Mouse (Mus musculus) MEL (cell line): Measurements from ENCODE around the gene Sfrp5. TPM values are rescaled to one million over a fixed set of nuclear protein-coding genes. Genes with fewer than 3 reads are reported as not detected.

Experiments
- DNase-seq: peaks from one replicate; pipeline ENCODE4 v3.0.0; 2011; ENCODE audit warnings: low read depth, low spot score
- H3K27ac ChIP-seq: 2 replicates; pipeline ENCODE4 v1.5.1; 2012; ENCODE audit warnings: low read depth, mild to moderate bottlenecking, control low read depth, low read length, moderate library complexity; ENCODE audit not compliant: control insufficient read depth
- H3K27me3 ChIP-seq, 2 experiments: fragments of 150-350 bp in 1 of 2; sonication (generic) in 1 of 2; 2 replicates each; pipeline ENCODE4 v1.6.1; 2012; ENCODE audit warnings: low read length in 2 of 2, mild to moderate bottlenecking in 2 of 2, improper control_type of control experiment in 1 of 2, moderate library complexity in 1 of 2; ENCODE audit not compliant: insufficient read depth in 2 of 2, control insufficient read depth in 1 of 2
- H3K36me3 ChIP-seq, 2 experiments: 2 replicates each; pipeline ENCODE4 v1.6.1; 2012 to 2014; ENCODE audit warnings: low read length in 2 of 2, improper control_type of control experiment in 1 of 2, inconsistent platforms in 1 of 2, mild to moderate bottlenecking in 1 of 2; ENCODE audit not compliant: insufficient read depth in 2 of 2, control insufficient read depth in 1 of 2
- H3K4me1 ChIP-seq, 2 experiments: fragments of 150-350 bp in 1 of 2; sonication (generic) in 1 of 2; 2 replicates each; pipeline ENCODE4 v1.6.1; 2012; ENCODE audit warnings: low read length in 2 of 2, improper control_type of control experiment in 1 of 2, mild to moderate bottlenecking in 1 of 2; ENCODE audit not compliant: insufficient read depth in 2 of 2, control insufficient read depth in 1 of 2
- H3K4me3 ChIP-seq, 2 experiments: fragments of 150-350 bp in 1 of 2; sonication (generic) in 1 of 2; 2 replicates each; pipeline ENCODE4 v1.5.1; 2012; ENCODE audit warnings: low read depth in 2 of 2, low read length in 2 of 2, mild to moderate bottlenecking in 2 of 2, moderate library complexity in 2 of 2, control low read depth in 1 of 2, improper control_type of control experiment in 1 of 2; ENCODE audit not compliant: control insufficient read depth in 1 of 2, insufficient read depth in 1 of 2
- H3K79me2 ChIP-seq: 2 replicates; pipeline ENCODE4 v1.6.1; 2012; ENCODE audit warnings: mild to moderate bottlenecking, low read length, moderate library complexity; ENCODE audit not compliant: control insufficient read depth, poor library complexity, insufficient read depth
- H3K9ac ChIP-seq: 2 replicates; pipeline ENCODE4 v1.6.1; 2012; ENCODE audit warnings: low read depth, mild to moderate bottlenecking, control low read depth, low read length, moderate library complexity; ENCODE audit not compliant: control insufficient read depth, poor library complexity, severe bottlenecking
- H3K9me3 ChIP-seq: fragments of 150-350 bp; sonication (generic); replicated peaks from 2 replicates; pipeline ENCODE4 v1.6.1; 2012; ENCODE audit warnings: mild to moderate bottlenecking, low read length, improper control_type of control experiment, moderate library complexity; ENCODE audit not compliant: insufficient read depth
- CHD1 ChIP-seq: IDR thresholded peaks from 2 replicates; pipeline ENCODE4 v1.6.1; 2012; ENCODE audit warnings: low read depth, mild to moderate bottlenecking, inconsistent platforms, low read length, improper control_type of control experiment
- CTCF ChIP-seq, 3 experiments: IDR thresholded peaks in 2 of 3; conservative IDR thresholded peaks in 1 of 3; 2 replicates each; pipeline ENCODE4 v1.5.1; 2011 to 2012; ENCODE audit warnings: low read length in 3 of 3, low read depth in 2 of 3, mild to moderate bottlenecking in 2 of 3, improper control_type of control experiment in 1 of 3, inconsistent platforms in 1 of 3, mixed read lengths in 1 of 3, moderate library complexity in 1 of 3; ENCODE audit not compliant: control insufficient read depth in 1 of 3, insufficient read depth in 1 of 3, poor library complexity in 1 of 3, severe bottlenecking in 1 of 3
- ETS1 ChIP-seq: IDR thresholded peaks from 2 replicates; pipeline ENCODE4 v1.6.1; 2012; ENCODE audit warnings: low read depth, mild to moderate bottlenecking, inconsistent platforms, low read length, improper control_type of control experiment, moderate library complexity
- GABPA ChIP-seq: IDR thresholded peaks from 2 replicates; pipeline ENCODE4 v1.6.1; 2012; ENCODE audit warnings: low read depth, mild to moderate bottlenecking, inconsistent platforms, low read length, improper control_type of control experiment, moderate library complexity
- HCFC1 ChIP-seq: IDR thresholded peaks from 2 replicates; pipeline ENCODE4 v1.6.1; 2012; ENCODE audit warnings: low read depth, mild to moderate bottlenecking, inconsistent platforms, low read length, improper control_type of control experiment, moderate library complexity
- JUND ChIP-seq: IDR thresholded peaks from 2 replicates; pipeline ENCODE4 v1.6.1; 2011; ENCODE audit warnings: low read depth, mild to moderate bottlenecking, improper control_type of control experiment, low read length
- KAT2A ChIP-seq: conservative IDR thresholded peaks from 2 replicates; pipeline ENCODE4 v1.6.1; 2012; ENCODE audit warnings: low read depth, low read length, improper control_type of control experiment, inconsistent platforms
- MAFK ChIP-seq: IDR thresholded peaks from 2 replicates; pipeline ENCODE4 v1.6.1; 2011; ENCODE audit warnings: low read depth, mild to moderate bottlenecking, low read length, improper control_type of control experiment, borderline replicate concordance
- MAX ChIP-seq: IDR thresholded peaks from 2 replicates; pipeline ENCODE4 v1.6.1; 2011; ENCODE audit warnings: low read length, improper control_type of control experiment
- MAZ ChIP-seq: IDR thresholded peaks from 2 replicates; pipeline ENCODE4 v1.6.1; 2012; ENCODE audit warnings: low read depth, mild to moderate bottlenecking, inconsistent platforms, low read length, improper control_type of control experiment
- MXI1 ChIP-seq: IDR thresholded peaks from 2 replicates; pipeline ENCODE4 v1.6.1; 2011; ENCODE audit warnings: mild to moderate bottlenecking, low read depth, low read length, improper control_type of control experiment
- MYB ChIP-seq: IDR thresholded peaks from 2 replicates; pipeline ENCODE4 v1.6.1; 2011; ENCODE audit warnings: mild to moderate bottlenecking, low read depth, low read length, improper control_type of control experiment
- MYC ChIP-seq: IDR thresholded peaks from 2 replicates; pipeline ENCODE4 v1.6.1; 2011; ENCODE audit warnings: low read depth, mild to moderate bottlenecking, low read length, improper control_type of control experiment, moderate library complexity
- NELFE ChIP-seq: IDR thresholded peaks from 2 replicates; pipeline ENCODE4 v1.6.1; 2011; ENCODE audit warnings: low read depth, low read length, improper control_type of control experiment
- POLR2A ChIP-seq, 2 experiments: IDR thresholded peaks; 2 replicates each; pipeline ENCODE4 v1.6.1; 2011 to 2012; ENCODE audit warnings: low read length in 2 of 2, mild to moderate bottlenecking in 2 of 2, control low read depth in 1 of 2, improper control_type of control experiment in 1 of 2, low read depth in 1 of 2, moderate library complexity in 1 of 2; ENCODE audit not compliant: control insufficient read depth in 1 of 2, insufficient read depth in 1 of 2, poor library complexity in 1 of 2
- POLR2AphosphoS2 ChIP-seq: IDR thresholded peaks from 2 replicates; pipeline ENCODE4 v1.6.1; 2011; ENCODE audit warnings: low read length, improper control_type of control experiment
- RCOR1 ChIP-seq: IDR thresholded peaks from 2 replicates; pipeline ENCODE4 v1.6.1; 2012; ENCODE audit warnings: low read depth, mild to moderate bottlenecking, inconsistent platforms, low read length, improper control_type of control experiment
- SIN3A ChIP-seq: IDR thresholded peaks from 2 replicates; pipeline ENCODE4 v1.6.1; 2012; ENCODE audit warnings: low read length, improper control_type of control experiment, inconsistent platforms
- SMC3 ChIP-seq: IDR thresholded peaks from 2 replicates; pipeline ENCODE4 v1.6.1; 2011; ENCODE audit warnings: low read depth, low read length, improper control_type of control experiment
- TAL1 ChIP-seq: IDR thresholded peaks from 2 replicates; pipeline ENCODE4 v1.6.1; 2012; ENCODE audit warnings: mild to moderate bottlenecking, inconsistent platforms, low read length, moderate library complexity, mixed read lengths
- TBP ChIP-seq: IDR thresholded peaks from 2 replicates; pipeline ENCODE4 v1.8.0; 2011; ENCODE audit warnings: low read depth, low read length, improper control_type of control experiment
- TCF12 ChIP-seq: IDR thresholded peaks from 2 replicates; pipeline ENCODE4 v1.6.1; 2014; ENCODE audit warnings: low read depth, mild to moderate bottlenecking, inconsistent platforms, low read length, improper control_type of control experiment, moderate library complexity
- UBTF ChIP-seq: IDR thresholded peaks from 2 replicates; pipeline ENCODE4 v1.6.1; 2012; ENCODE audit warnings: low read depth, mild to moderate bottlenecking, inconsistent platforms, low read length, improper control_type of control experiment, moderate library complexity, borderline replicate concordance; ENCODE audit not compliant: insufficient read depth
- USF2 ChIP-seq, 2 experiments: IDR thresholded peaks; 2 replicates each; pipeline ENCODE4 v1.6.1; 2011 to 2012; ENCODE audit warnings: improper control_type of control experiment in 2 of 2, low read length in 2 of 2, borderline replicate concordance in 1 of 2, inconsistent platforms in 1 of 2, low read depth in 1 of 2, mild to moderate bottlenecking in 1 of 2; ENCODE audit not compliant: insufficient read depth in 1 of 2
- ZC3H11A ChIP-seq: IDR thresholded peaks from 2 replicates; pipeline ENCODE4 v1.6.1; 2012; ENCODE audit warnings: low read depth, mild to moderate bottlenecking, inconsistent platforms, low read length, improper control_type of control experiment
- ZMIZ1 ChIP-seq: IDR thresholded peaks from 2 replicates; pipeline ENCODE4 v1.6.1; 2012; ENCODE audit warnings: low read depth, mild to moderate bottlenecking, inconsistent platforms, low read length, improper control_type of control experiment, moderate library complexity
- polyA plus RNA-seq, 2 experiments: library from polyadenylated mRNA; stranded (reverse) in 1 of 2; unstranded in 1 of 2; fragments of >175 nt in 1 of 2; fragments of >200 nt in 1 of 2; gene quantifications; 2 replicates each; pipeline versions ENCODE4 v1.2.1 to v1.2.4; 2012; ENCODE audit warnings: low replicate concordance in 2 of 2, low read depth in 1 of 2; ENCODE audit not compliant: insufficient read length in 2 of 2, insufficient read depth in 1 of 2, missing spikeins in 1 of 2
- total RNA-seq: library from RNA; depleted of rRNA; stranded (reverse); fragments of 300-350 nt; gene quantifications from 2 replicates; pipeline ENCODE4 v1.2.3, GENCODE M21; 2012

Gene Sfrp5
- total and polyA plus RNA-seq, 3 experiments: 0.50 TPM; not detected in 2

DNA sequence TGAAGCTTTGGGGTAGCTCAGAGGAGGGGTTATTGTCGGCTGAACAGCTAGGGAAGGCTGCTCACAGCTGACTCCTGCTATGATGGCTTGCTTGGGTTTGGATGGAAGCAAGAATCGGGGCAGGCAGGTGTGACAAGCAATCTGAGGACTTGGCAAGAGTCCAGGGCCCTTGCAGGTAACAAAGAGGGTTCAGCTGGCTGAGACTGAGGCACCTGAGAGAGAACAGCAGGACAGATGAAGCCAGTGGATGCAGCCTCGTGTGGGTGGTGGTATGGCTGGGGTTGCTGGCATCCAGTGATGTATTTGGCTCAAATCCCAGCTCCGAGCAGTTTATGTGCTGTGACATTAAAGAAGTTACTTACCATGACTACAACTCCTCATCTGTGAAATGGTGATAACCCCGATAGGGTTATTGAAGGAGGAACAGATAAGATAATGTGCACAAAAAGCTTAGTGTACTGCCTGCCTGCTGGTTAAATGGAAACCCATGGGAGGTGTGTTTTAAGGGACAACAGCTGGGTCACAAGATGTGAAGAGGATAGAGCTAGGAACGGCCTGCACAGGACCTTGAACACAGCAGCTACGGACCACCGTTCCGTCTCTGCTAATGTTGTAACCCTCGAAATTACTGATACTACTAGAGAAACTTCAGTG is 32.6 kb downstream of the Sfrp5 start (continued):
- peak; percentile 23; the same call in 1 of the 2 replicates for TF ChIP-seq CHD1
- peak; percentile 62; the same call in 1 of the 2 replicates for TF ChIP-seq POLR2AphosphoS2
- peak; percentile 45; the same call in 1 of the 2 replicates for TF ChIP-seq GABPA
- TF ChIP-seq UBTF: no peak
- TF ChIP-seq TBP: peak; percentile 54; the same call in 1 of the 2 replicates
- TF ChIP-seq MAFK: peak; percentile 81; the same call in 1 of the 2 replicates
- TF ChIP-seq TAL1: peak; percentile 75
- TF ChIP-seq SIN3A: peak; percentile 96
- TF ChIP-seq MYB: no peak; the same call in 1 of the 2 replicates
- 0 out of 2 replicates have a peak, but pooled peaks have one; percentile 51 for TF ChIP-seq KAT2A
- peak; percentile 74 for TF ChIP-seq MAX
- peak; percentile 72 for TF ChIP-seq MAZ

DNA sequence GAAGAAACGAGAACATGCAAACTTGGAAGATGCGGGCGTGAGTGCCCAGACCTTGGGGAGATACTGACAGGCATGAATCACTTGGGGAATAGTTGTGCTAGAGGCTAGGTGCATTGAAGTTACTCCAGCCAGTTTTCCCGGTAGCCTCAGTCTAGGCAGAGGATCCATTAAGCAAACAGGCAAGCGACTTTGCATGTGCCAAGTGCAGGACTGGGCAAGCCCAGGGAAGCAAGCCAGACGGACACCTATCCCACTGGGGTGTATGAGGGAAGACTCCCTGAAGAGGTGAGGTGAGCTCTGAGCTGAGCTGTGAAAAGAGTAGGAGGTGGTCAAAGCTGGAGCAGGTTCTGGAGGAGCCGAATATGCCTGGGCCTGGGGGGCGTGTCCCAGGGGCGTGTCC is 34.6 kb downstream of the Sfrp5 start:
- no peak for DNase-seq
- H3K79me2 ChIP-seq: peaks cover 15% of the 10 kb centered on the region
- peaks cover 13 to 32% of the 10 kb centered on the region in 2 experiments for H3K4me1 ChIP-seq
- H3K9ac ChIP-seq: no peak overlapping the region
- peaks cover 0 to 25% of the 10 kb centered on the region in 2 experiments; a peak in 2 of 4 replicates for H3K36me3 ChIP-seq
- H3K27me3 ChIP-seq: no peaks in the 10 kb centered on the region; a peak in 1 of 4 replicates
- TF ChIP-seq ZC3H11A: no peak
- TF ChIP-seq MXI1: no peak
- TF ChIP-seq, all 39 proteins: peak for 0
- Histone ChIP-seq H3K27ac (no peak overlapping the region), H3K9me3 (no peaks in the 10 kb centered on the region), H3K4me3 (no peak overlapping the region)

DNA sequence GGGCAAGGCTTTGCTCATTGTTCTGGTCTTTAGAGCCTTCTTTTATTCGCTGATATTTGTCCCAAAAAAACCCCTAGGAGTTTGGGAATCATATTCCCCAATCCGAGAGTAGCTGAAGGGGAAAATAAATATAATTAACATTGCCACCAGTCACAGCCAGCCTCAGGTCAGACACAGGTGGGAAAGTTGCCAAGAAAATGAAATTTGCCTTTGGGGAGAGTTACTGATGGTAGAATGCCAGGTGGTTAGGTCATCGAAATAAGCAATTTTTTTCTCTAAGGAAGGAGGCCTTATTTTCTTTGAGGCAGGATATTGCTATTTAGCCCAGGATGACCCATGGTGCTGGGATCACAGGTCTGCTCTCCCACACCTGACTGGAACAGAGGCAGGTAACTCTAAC is 35.3 kb downstream of the Sfrp5 start:
- Histone ChIP-seq H3K4me1 (peaks cover 13 to 32% of the 10 kb centered on the region in 2 experiments), H3K27ac (no peak overlapping the region), H3K79me2 (peaks cover 12% of the 10 kb centered on the region), H3K27me3 (no peaks in the 10 kb centered on the region; a peak in 1 of 4 replicates), H3K4me3 (no peak overlapping the region), H3K9ac (no peak overlapping the region), H3K36me3 (peaks cover 0 to 23% of the 10 kb centered on the region in 2 experiments; a peak in 2 of 4 replicates), H3K9me3 (no peaks in the 10 kb centered on the region)
- peak; percentile 42 for DNase-seq
- TF ChIP-seq MAFK (no peak), TAL1 (no peak), CTCF (IDR thresholded peaks at IDR 0.05 in 2 of 3, conservative IDR thresholded peaks at IDR 0.05 in 1 of 3; ENCODE audit: control insufficient read depth in 1 of 3, insufficient read depth in 1 of 3, low read depth in 2 of 3, low read length in 3 of 3, poor library complexity in 1 of 3, severe bottlenecking in 1 of 3) (no peak), TCF12 (no peak), GABPA (no peak), MYC (no peak), HCFC1 (no peak), MXI1 (no peak), NELFE (no peak), SIN3A (no peak), KAT2A (no peak), ZMIZ1 (no peak), USF2 (IDR thresholded peaks at IDR 0.05; ENCODE audit: borderline replicate concordance in 1 of 2, insufficient read depth in 1 of 2, low read depth in 1 of 2, low read length in 2 of 2) (no peak), MYB (no peak), JUND (no peak), POLR2A (IDR thresholded peaks at IDR 0.05; ENCODE audit: control insufficient read depth in 1 of 2, insufficient read depth in 1 of 2, low read depth in 1 of 2, low read length in 2 of 2, poor library complexity in 1 of 2) (no peak), SMC3 (no peak), RCOR1 (no peak), ETS1 (no peak)
